Mouse (Mus musculus) small intestine, adult 2 months (tissue): ENCODE results near the gene Ace2. TPM values are rescaled to one million over a fixed set of nuclear protein-coding genes. Genes with fewer than 3 reads are reported as not detected.

Experiments
- H3K27ac ChIP-seq: fragments of 200-500 bp; 2 replicates; pipeline ENCODE4 v1.5.1; 2012; ENCODE audit warnings: low read depth, low read length, control low read depth, inconsistent platforms; ENCODE audit not compliant: insufficient read depth
- H3K27me3 ChIP-seq: fragments of 200-500 bp; 2 replicates; pipeline ENCODE4 v1.6.1; 2012; ENCODE audit warnings: mild to moderate bottlenecking, moderate library complexity, low read length, inconsistent platforms; ENCODE audit not compliant: control insufficient read depth, insufficient read depth
- H3K36me3 ChIP-seq: fragments of 200-500 bp; 2 replicates; pipeline ENCODE4 v1.6.1; 2012; ENCODE audit warnings: mild to moderate bottlenecking, low read length, control low read depth, inconsistent platforms; ENCODE audit not compliant: control insufficient read depth, insufficient read depth
- H3K4me1 ChIP-seq: fragments of 200-500 bp; 2 replicates; pipeline ENCODE4 v1.6.1; 2012; ENCODE audit warnings: low read length, inconsistent platforms, mixed read lengths; ENCODE audit not compliant: control insufficient read depth, insufficient read depth, insufficient read length
- H3K4me3 ChIP-seq: fragments of 200-500 bp; 2 replicates; pipeline ENCODE4 v1.5.1; 2012; ENCODE audit warnings: low read depth, mild to moderate bottlenecking, control low read depth, inconsistent platforms, low read length, moderate library complexity
- CTCF ChIP-seq: fragments of 200-500 bp; IDR thresholded peaks from 2 replicates; pipeline ENCODE4 v1.5.1; 2012; ENCODE audit warnings: low read depth, mild to moderate bottlenecking, control low read depth, inconsistent platforms, low read length, moderate library complexity, mixed read lengths; ENCODE audit not compliant: insufficient replicate concordance, insufficient read length; ENCODE audit errors: extremely low read depth
- POLR2A ChIP-seq: fragments of 200-500 bp; IDR thresholded peaks from 2 replicates; pipeline ENCODE4 v1.6.1; 2012; ENCODE audit warnings: low read depth, mild to moderate bottlenecking, control low read depth, inconsistent platforms, low read length, moderate library complexity
- WGBS: fragments of 180-500 bp; shearing (Covaris S2); methylation state at CpG from one replicate; pipeline ENCODE4 v1.1.7; 2018; 5-methylcytosine and 5-hydroxymethylcytosine counted together
- polyA plus RNA-seq: library from polyadenylated mRNA; depleted of rRNA; stranded (reverse); fragments of >200 nt; gene quantifications from 2 replicates; pipeline ENCODE4 v1.2.3, GENCODE M21; 2012; rRNA removed

The Ace2 gene
- polyA plus RNA-seq, 1 experiment = 82.4 TPM

GRCm38 (mm10) chrX:164178856-164179255 lies 39.7 kb downstream of the Ace2 start:
- H3K4me3 ChIP-seq = no peak overlapping the region
- H3K36me3 ChIP-seq = peaks cover 33% of the 10 kb centered on the region
- TF ChIP-seq CTCF = no peak
- no peak for TF ChIP-seq POLR2A
- WGBS = 31% methylated on average over 2 of the region's 2 CpGs
- no peak overlapping the region; the same call in 1 of the 2 replicates for H3K27ac ChIP-seq
- no peaks in the 10 kb centered on the region for H3K27me3 ChIP-seq
- no peaks in the 10 kb centered on the region for H3K4me1 ChIP-seq

GRCm38 (mm10) chrX:164179746-164180145 lies 40.6 kb downstream of the Ace2 start:
- H3K27me3 ChIP-seq = no peaks in the 10 kb centered on the region
- no peaks in the 10 kb centered on the region for H3K4me1 ChIP-seq
- no peak overlapping the region for H3K4me3 ChIP-seq
- 7% methylated on average over 3 of the region's 3 CpGs for WGBS
- H3K36me3 ChIP-seq = peaks cover 32% of the 10 kb centered on the region
- TF ChIP-seq CTCF = no peak
- no peak for TF ChIP-seq POLR2A
- H3K27ac ChIP-seq = no peak overlapping the region

GRCm38 (mm10) chrX:164183844-164184243 lies 44.7 kb downstream of the Ace2 start:
- TF ChIP-seq POLR2A (no peak), CTCF (no peak)

GRCm38 (mm10) chrX:164189880-164190279 lies 50.7 kb downstream of the Ace2 start:
- Histone ChIP-seq H3K4me1 (no peaks in the 10 kb centered on the region), H3K27ac (no peak overlapping the region)
- TF ChIP-seq POLR2A = no peak
- TF ChIP-seq CTCF = no peak

More at GRCm38 (mm10) chrX:164183844-164184243, 44.7 kb downstream of the Ace2 start:
- Histone ChIP-seq H3K36me3 (peaks cover 28% of the 10 kb centered on the region), H3K27ac (no peak overlapping the region), H3K27me3 (no peaks in the 10 kb centered on the region), H3K4me3 (no peak overlapping the region), H3K4me1 (no peaks in the 10 kb centered on the region)
- 20% methylated on average over 3 of the region's 3 CpGs for WGBS

GRCm38 (mm10) chrX:164197679-164198078 lies 58.5 kb downstream of the Ace2 start:
- H3K36me3 ChIP-seq = no peaks in the 10 kb centered on the region
- no peaks in the 10 kb centered on the region for H3K27me3 ChIP-seq
- no peaks in the 10 kb centered on the region for H3K4me1 ChIP-seq
- 93% methylated on average over 2 of the region's 2 CpGs for WGBS
- H3K27ac ChIP-seq = no peak overlapping the region
- TF ChIP-seq POLR2A (no peak), CTCF (no peak)
- H3K4me3 ChIP-seq = no peak overlapping the region

More at GRCm38 (mm10) chrX:164189880-164190279, 50.7 kb downstream of the Ace2 start:
- H3K36me3 ChIP-seq = peaks cover 11% of the 10 kb centered on the region
- no peaks in the 10 kb centered on the region for H3K27me3 ChIP-seq
- H3K4me3 ChIP-seq = no peak overlapping the region

GRCm38 (mm10) chrX:164200547-164200946 lies 61.4 kb downstream of the Ace2 start:
- WGBS = 72% methylated on average over 5 of the region's 5 CpGs
- Histone ChIP-seq H3K4me3 (no peak overlapping the region), H3K4me1 (no peaks in the 10 kb centered on the region), H3K36me3 (no peaks in the 10 kb centered on the region), H3K27ac (no peak overlapping the region), H3K27me3 (no peaks in the 10 kb centered on the region)
- TF ChIP-seq POLR2A (no peak), CTCF (no peak)

GRCm38 (mm10) chrX:164221989-164222388 lies 82.9 kb downstream of the Ace2 start:
- no peaks in the 10 kb centered on the region for H3K4me1 ChIP-seq
- H3K36me3 ChIP-seq = no peaks in the 10 kb centered on the region
- no peak overlapping the region for H3K27ac ChIP-seq
- no peaks in the 10 kb centered on the region for H3K27me3 ChIP-seq
- TF ChIP-seq CTCF (peak; percentile 33; the same call in 1 of the 2 replicates), POLR2A (no peak)
- 78% methylated on average over 2 of the region's 2 CpGs for WGBS
- no peak overlapping the region for H3K4me3 ChIP-seq

GRCm38 (mm10) chrX:164233380-164233779 lies 94.2 kb downstream of the Ace2 start:
- TF ChIP-seq POLR2A (no peak), CTCF (no peak)
- H3K27ac ChIP-seq = peak overlapping the region; percentile 45; the same call in 1 of the 2 replicates
- H3K4me1 ChIP-seq = no peaks in the 10 kb centered on the region
- no peak overlapping the region for H3K4me3 ChIP-seq
- H3K27me3 ChIP-seq = no peaks in the 10 kb centered on the region
- WGBS = 29% methylated on average over 8 of the region's 8 CpGs
- no peaks in the 10 kb centered on the region for H3K36me3 ChIP-seq

Other genes with a start within 250 kb of the Ace2 start
- gene Ap1s2, start 230.3 kb upstream of the Ace2 start, polyA plus RNA-seq = 0.13 and 0.18 TPM in 2 replicates
- 1.4 and 6.5 TPM in 2 replicates for gene Zrsr2, start 180.7 kb upstream of the Ace2 start, polyA plus RNA-seq
- gene Car5b, start 111.3 kb upstream of the Ace2 start, polyA plus RNA-seq = 0.16 and 0.33 TPM in 2 replicates
- 3.5 and 4.2 TPM in 2 replicates for gene Siah1b, start 62.8 kb upstream of the Ace2 start, polyA plus RNA-seq
- not detected in 2 replicates for gene Cltrn, start 50.5 kb upstream of the Ace2 start, polyA plus RNA-seq
- gene Bmx, start 118.9 kb downstream of the Ace2 start, polyA plus RNA-seq = 0.10 and 0.30 TPM in 2 replicates
- 0.53 and 0.99 TPM in 2 replicates for gene Pir, start 130.0 kb downstream of the Ace2 start, polyA plus RNA-seq
- gene Vegfd, start 234.0 kb downstream of the Ace2 start, polyA plus RNA-seq = 0.36 and 0.46 TPM in 2 replicates